Mouse (Mus musculus) neural tube, embryonic 11.5 days (tissue): ENCODE results near the gene Tnni1. TPM values are rescaled to one million over a fixed set of nuclear protein-coding genes. Genes with fewer than 3 reads are reported as not detected.

ENCODE experiments used
- ATAC-seq: fragments of 200-750 bp; cut with Nextera tagmentation; 2 replicates; pipeline ENCODE4 v1.8.0; 2017; ENCODE audit warnings: moderate number of reproducible peaks, mild to moderate bottlenecking, moderate TSS enrichment, moderate library complexity; ENCODE audit not compliant: insufficient read depth, low FRiP score, low TSS enrichment
- DNase-seq: peaks from one replicate; pipeline ENCODE4 v3.0.0-alpha.2; 2015; ENCODE audit warnings: low spot score
- H3K27ac ChIP-seq: fragments of 300-500 bp; sonication (generic); 2 replicates; pipeline ENCODE4 v1.5.1; 2014; ENCODE audit warnings: low read depth, mild to moderate bottlenecking, low read length
- H3K27me3 ChIP-seq: fragments of 300-500 bp; sonication (generic); 2 replicates; pipeline ENCODE4 v1.6.1; 2014; ENCODE audit warnings: mild to moderate bottlenecking, low read length, mixed read lengths; ENCODE audit not compliant: control insufficient read depth, insufficient read depth
- H3K36me3 ChIP-seq: fragments of 300-500 bp; sonication (generic); 2 replicates; pipeline ENCODE4 v1.6.1; 2014; ENCODE audit warnings: mild to moderate bottlenecking, low read length, moderate library complexity, mixed read lengths; ENCODE audit not compliant: control insufficient read depth, insufficient read depth
- H3K4me1 ChIP-seq: fragments of 300-500 bp; sonication (generic); 2 replicates; pipeline ENCODE4 v1.6.1; 2014; ENCODE audit warnings: low read length, mixed read lengths; ENCODE audit not compliant: control insufficient read depth, insufficient read depth
- H3K4me2 ChIP-seq: fragments of 300-500 bp; sonication (generic); 2 replicates; pipeline ENCODE4 v1.6.1; 2014; ENCODE audit warnings: low read depth, mild to moderate bottlenecking, moderate library complexity
- H3K4me3 ChIP-seq: fragments of 300-500 bp; sonication (generic); 2 replicates; pipeline ENCODE4 v1.5.1; 2014; ENCODE audit warnings: low read depth, low read length
- H3K9ac ChIP-seq: fragments of 300-500 bp; sonication (generic); 2 replicates; pipeline ENCODE4 v1.6.1; 2014; ENCODE audit warnings: mild to moderate bottlenecking, low read length
- H3K9me3 ChIP-seq: fragments of 300-500 bp; sonication (generic); 2 replicates; pipeline ENCODE4 v1.6.1; 2016; ENCODE audit warnings: low read length; ENCODE audit not compliant: control insufficient read depth
- WGBS: fragments of 180-500 bp; shearing (Covaris S2); extraction: QIAGEN DNeasy Blood & Tissue Kit; methylation state at CpG from one replicate; pipeline ENCODE4 v1.1.7; 2014; 5-methylcytosine and 5-hydroxymethylcytosine counted together
- polyA plus RNA-seq: library from polyadenylated mRNA; unstranded; fragments of >200 nt; fragmentation: Nextera tagmentation; extraction: Ambion mirVana; gene quantifications from 2 replicates; pipeline ENCODE4 v1.2.1, GENCODE M21; 2014

Tnni1 gene
- polyA plus RNA-seq, 1 experiment from 2014 or later: 57.6 TPM

DNA sequence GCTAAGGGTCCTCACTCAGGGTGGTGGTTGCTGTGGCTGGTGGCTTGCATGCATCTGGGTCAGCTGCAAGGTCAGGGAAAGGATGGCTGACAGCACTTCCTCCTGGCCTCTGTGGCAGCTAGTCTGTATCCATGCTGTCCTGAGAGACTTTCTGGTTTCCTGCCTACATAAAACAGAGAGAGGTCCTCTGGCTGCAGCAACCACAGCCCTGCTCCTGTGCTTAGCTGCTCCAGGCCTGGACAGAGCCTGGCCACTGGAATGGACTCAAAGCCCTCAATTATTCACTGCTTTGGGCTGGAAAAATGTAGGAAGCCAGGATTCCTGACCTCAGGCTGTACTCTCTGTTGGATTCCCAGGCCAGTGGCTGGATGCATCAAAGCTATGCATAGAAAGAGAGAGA lies 2.6 kb upstream of the Tnni1 start:
- Histone ChIP-seq H3K4me1 (peaks cover 8% of the 10 kb centered on the region), H3K27me3 (no peaks in the 10 kb centered on the region), H3K36me3 (no peaks in the 10 kb centered on the region), H3K4me3 (no peak overlapping the region), H3K27ac (no peak overlapping the region), H3K9me3 (no peaks in the 10 kb centered on the region), H3K4me2 (no peak overlapping the region), H3K9ac (no peak overlapping the region)
- ATAC-seq (no peak), DNase-seq (no peak)

DNA sequence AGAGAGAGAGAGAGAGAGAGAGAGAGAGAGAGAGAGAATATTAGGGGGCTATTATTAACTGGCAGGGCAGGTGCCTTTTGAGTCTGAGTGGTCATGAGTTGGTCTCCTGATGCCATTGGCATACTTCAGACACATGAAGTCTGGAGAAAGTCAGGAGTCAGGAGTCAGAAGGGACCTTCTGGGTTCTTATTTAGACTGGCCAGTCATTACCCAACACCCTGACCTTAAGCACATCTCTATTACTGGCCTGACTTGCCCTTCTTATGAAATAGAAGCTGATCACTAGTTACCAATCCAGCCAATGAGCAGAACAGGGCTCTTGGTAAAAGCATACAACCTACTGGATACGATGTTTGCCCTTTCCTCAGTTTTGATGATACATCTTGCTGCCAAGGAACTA lies 2.2 kb upstream of the Tnni1 start:
- Histone ChIP-seq H3K36me3 (no peaks in the 10 kb centered on the region), H3K4me1 (peaks cover 8% of the 10 kb centered on the region), H3K4me3 (no peak overlapping the region), H3K4me2 (no peak overlapping the region), H3K27ac (no peak overlapping the region), H3K9ac (no peak overlapping the region), H3K9me3 (no peaks in the 10 kb centered on the region), H3K27me3 (no peaks in the 10 kb centered on the region)
- WGBS: 97% methylated on average over 1 of the region's 1 CpGs
- no peak for ATAC-seq
- DNase-seq: no peak

DNA sequence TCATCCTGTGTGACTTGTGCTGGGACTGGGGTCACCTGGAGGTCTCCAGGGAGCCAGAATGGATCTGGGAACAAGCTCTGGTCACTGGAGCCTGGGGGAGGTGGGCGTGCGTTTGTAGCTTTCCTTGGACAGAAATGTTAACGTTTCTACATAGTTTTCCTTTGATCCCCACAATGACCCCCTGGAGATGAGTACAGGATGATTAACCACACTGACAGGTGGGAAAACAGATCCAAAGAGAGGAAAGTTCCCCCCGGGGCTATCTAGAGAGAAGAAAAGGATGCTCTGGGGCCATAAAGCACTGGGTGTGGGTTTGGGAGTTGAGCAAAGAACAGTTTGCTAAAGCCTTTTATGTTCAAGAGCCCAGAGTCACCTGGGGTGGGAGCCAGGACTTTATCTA lies 1.4 kb downstream of the Tnni1 start:
- Histone ChIP-seq H3K4me1 (peaks cover 8% of the 10 kb centered on the region), H3K27ac (no peak overlapping the region), H3K9ac (no peak overlapping the region), H3K9me3 (no peaks in the 10 kb centered on the region), H3K4me2 (no peak overlapping the region), H3K27me3 (no peaks in the 10 kb centered on the region), H3K4me3 (no peak overlapping the region), H3K36me3 (no peaks in the 10 kb centered on the region)
- 7% methylated on average over 4 of the region's 4 CpGs for WGBS
- DNase-seq: no peak
- no peak for ATAC-seq

DNA sequence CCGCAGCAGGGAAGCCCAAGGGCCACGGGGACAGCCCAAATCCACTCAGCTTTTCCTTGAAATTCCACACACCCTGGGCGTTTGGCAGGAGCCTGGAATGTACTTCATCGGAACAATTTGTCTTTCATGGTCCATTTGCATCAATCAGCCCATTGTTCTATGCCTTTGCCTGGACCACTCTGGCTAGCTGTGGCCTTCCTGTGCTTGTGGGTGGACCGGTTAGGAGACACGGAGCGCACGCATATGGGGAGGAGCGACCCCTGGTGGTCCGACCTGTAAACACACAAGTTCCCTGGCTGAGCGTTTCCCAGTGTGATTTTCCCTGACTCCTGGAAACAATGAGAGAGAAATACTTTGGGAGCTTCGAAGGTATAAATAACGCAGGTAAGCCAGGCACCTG lies 2.0 kb downstream of the Tnni1 start:
- ATAC-seq (peak; percentile 69; the same call in 1 of the 2 replicates), DNase-seq (peak; percentile 87)
- Histone ChIP-seq H3K27me3 (no peaks in the 10 kb centered on the region), H3K4me2 (no peak overlapping the region), H3K36me3 (no peaks in the 10 kb centered on the region), H3K4me3 (no peak overlapping the region), H3K27ac (no peak overlapping the region), H3K9me3 (no peaks in the 10 kb centered on the region), H3K9ac (no peak overlapping the region), H3K4me1 (peaks cover 8% of the 10 kb centered on the region)
- WGBS: 11% methylated on average over 13 of the region's 13 CpGs

DNA sequence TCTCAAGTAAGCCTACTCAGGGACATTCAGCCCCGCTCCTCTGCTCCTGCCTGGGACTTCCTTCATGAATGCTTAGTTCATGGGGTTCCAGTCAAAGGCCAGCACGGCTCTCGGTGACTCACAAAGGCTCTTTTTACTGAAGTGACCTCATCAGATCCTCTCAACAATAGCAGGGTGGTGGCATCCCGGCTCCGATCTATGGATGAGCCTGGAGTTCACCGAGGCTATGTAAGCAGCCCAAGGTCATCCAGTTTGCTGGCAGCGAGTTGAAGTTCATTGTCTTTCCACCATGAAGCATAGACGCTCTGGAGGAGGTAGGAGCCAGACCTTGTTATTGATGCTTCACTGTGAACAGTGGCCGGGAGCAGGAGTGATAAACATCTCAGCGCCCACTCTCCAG lies 3.6 kb downstream of the Tnni1 start:
- ATAC-seq (no peak), DNase-seq (no peak)
- no peak overlapping the region for H3K4me2 ChIP-seq
- no peaks in the 10 kb centered on the region for H3K9me3 ChIP-seq
- H3K27me3 ChIP-seq: no peaks in the 10 kb centered on the region
- H3K9ac ChIP-seq: no peak overlapping the region
- peaks cover 8% of the 10 kb centered on the region for H3K4me1 ChIP-seq
- no peaks in the 10 kb centered on the region for H3K36me3 ChIP-seq
- no peak overlapping the region for H3K27ac ChIP-seq
- no peak overlapping the region for H3K4me3 ChIP-seq
- WGBS: 37% methylated on average over 10 of the region's 10 CpGs

DNA sequence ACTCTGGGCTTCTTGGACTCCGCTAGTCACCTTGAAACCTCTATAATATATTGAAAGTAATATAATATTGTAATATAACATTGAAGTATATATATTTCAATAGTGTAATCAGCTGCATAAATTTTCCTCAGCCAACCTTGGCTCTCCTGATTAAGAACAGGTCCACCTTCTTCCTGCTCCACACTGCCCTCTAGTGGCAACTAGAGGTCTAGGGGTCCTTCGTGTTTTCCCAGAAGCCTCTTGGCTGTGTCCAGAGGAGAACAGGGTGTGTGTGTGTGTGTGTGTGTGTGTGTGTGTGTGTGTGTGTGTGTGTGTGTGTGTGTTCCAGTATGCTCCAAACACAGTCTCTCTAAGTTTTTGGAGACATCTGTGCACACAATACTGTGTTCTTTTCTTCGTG lies 8.6 kb downstream of the Tnni1 start:
- DNase-seq (peak; percentile 70), ATAC-seq (no peak)
- Histone ChIP-seq H3K27me3 (no peaks in the 10 kb centered on the region), H3K4me1 (no peaks in the 10 kb centered on the region), H3K36me3 (no peaks in the 10 kb centered on the region), H3K9ac (no peak overlapping the region), H3K9me3 (no peaks in the 10 kb centered on the region), H3K27ac (no peak overlapping the region), H3K4me2 (no peak overlapping the region), H3K4me3 (no peak overlapping the region)
- 53% methylated on average over 3 of the region's 3 CpGs for WGBS

DNA sequence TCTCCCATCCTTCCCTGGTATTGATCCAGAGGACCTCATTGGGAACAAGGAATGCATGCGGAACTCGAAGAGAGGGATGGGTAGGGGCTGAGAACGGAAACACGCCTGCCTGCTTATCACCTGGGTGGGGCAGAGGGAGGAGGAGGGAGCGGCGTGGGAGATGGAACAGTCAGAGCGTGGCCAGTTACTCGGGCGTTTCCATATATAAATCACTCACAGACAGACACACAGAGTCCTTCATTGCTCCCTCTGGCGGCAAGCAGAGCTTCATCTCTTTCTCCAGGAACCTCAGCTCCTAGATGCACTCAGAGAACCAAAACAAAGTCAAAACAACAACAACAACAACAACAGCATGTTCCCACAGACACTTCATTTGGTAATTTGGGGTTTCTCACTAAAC lies 9.5 kb downstream of the Tnni1 start:
- Histone ChIP-seq H3K9me3 (no peaks in the 10 kb centered on the region), H3K4me2 (no peak overlapping the region), H3K27me3 (no peaks in the 10 kb centered on the region), H3K4me3 (no peak overlapping the region), H3K4me1 (0 out of 2 replicates have a peak, but pooled peaks cover 2% of the 10 kb centered on the region), H3K9ac (no peak overlapping the region), H3K36me3 (no peaks in the 10 kb centered on the region), H3K27ac (no peak overlapping the region)
- ATAC-seq (no peak), DNase-seq (no peak)
- WGBS: 28% methylated on average over 10 of the region's 10 CpGs

DNA sequence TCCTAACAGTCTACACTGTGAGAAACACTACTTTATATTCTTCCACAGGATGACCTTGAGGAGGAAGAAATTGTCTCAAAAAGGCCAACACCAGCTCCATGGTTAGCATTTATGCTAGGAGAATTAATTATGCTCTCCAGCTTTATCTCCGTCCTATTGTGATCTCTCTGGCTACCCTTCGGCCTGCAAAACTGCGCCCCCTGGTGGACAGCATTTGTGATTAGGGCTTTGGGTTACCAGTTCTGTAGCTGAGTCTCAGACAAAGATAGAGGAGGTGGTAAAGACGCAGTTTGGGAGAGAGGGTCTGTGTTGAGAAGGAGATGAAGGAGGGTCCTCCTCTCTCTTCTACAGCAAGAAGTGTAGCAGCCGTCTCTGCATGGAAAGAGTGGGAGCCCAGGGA lies 10.6 kb downstream of the Tnni1 start:
- Histone ChIP-seq H3K4me2 (no peak overlapping the region), H3K9ac (no peak overlapping the region), H3K9me3 (no peaks in the 10 kb centered on the region), H3K27ac (no peak overlapping the region), H3K27me3 (no peaks in the 10 kb centered on the region), H3K4me1 (0 out of 2 replicates have a peak, but pooled peaks cover 2% of the 10 kb centered on the region), H3K36me3 (no peaks in the 10 kb centered on the region), H3K4me3 (no peak overlapping the region)
- 12% methylated on average over 5 of the region's 5 CpGs for WGBS
- DNase-seq: peak; percentile 82
- peak; percentile 27; the same call in 1 of the 2 replicates for ATAC-seq

DNA sequence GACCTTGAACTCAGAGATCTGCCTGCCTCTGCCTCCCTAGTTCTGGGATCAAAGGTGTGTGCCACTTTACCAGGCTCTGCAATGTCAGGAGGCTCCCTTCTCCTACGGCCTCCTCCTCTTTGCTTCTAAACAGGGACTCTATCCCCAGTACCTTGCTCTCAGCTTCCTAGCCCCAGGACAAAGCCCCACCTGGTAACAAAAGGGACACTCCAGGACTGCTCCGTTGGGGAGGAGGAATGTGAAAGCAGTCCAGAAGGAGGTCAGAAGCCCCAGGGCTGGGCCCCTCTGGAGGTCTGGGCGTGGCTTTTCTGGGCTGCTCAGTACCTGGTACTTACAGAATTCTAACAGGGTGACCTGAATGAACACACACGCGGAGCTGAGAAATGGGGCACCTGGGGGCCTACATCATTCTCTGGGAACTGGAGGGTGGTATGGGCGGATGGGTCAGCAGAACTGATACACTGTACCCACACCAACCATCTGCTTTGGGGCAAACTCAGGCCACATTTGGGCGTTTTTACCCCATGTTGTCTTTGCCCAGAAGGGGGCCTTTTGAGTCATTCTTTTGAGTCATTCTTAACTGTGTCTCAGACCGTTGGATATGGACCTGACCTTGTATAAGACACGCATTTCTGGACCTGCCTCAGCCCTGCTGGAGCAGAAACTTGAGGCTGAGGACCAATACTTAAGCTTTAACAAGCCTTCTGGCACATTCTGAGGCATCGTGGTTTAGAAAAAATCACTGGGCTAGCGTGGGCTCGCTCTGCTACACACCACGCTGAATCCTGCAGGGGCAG lies 13.1 kb downstream of the Tnni1 start:
- DNase-seq (no peak), ATAC-seq (no peak)
- Histone ChIP-seq H3K27ac (no peak overlapping the region), H3K4me1 (0 out of 2 replicates have a peak, but pooled peaks cover 2% of the 10 kb centered on the region), H3K4me2 (no peak overlapping the region), H3K27me3 (no peaks in the 10 kb centered on the region), H3K9ac (no peak overlapping the region), H3K36me3 (no peaks in the 10 kb centered on the region), H3K9me3 (no peaks in the 10 kb centered on the region), H3K4me3 (no peak overlapping the region)
- WGBS: 67% methylated on average over 13 of the region's 13 CpGs
